26 mouse cellular contexts compared by ENCODE assay signal in the genomic region with DNA sequence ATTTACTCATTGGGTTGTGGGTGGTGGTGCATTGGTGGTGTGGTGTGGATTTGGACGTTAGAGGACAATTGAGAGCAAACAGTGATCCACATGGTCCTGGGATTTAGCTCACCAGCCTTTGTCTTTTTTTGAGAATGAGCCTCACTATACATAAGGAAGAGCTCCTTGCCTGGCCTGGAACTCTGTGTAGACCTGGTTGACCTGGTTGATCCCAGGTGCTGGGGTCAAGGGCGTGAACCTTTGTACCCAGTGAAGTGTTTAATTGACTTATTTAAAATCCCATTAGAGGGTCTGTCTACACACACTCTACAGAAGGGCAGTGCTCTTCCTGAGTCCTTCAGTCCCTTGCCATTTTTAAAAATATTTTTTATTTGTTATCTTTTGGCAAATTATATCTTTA.
"Had no signal": no experiment of that assay in that cellular context is flagged by ENCODE, and none has a peak within 500 bp of the region (broad histone marks: within the 10 kb centered on the region; RNA-seq: fewer than 3 reads in every experiment).

No protein-coding gene starts in this region.

- H3K9me3 ChIP-seq: heart, embryonic 10.5 days; heart, embryonic 12.5 days; hindbrain, embryonic 10.5 days; hindbrain, embryonic 12.5 days; kidney, embryonic 15.5 days; limb, embryonic 10.5 days; liver, embryonic 13.5 days had no signal

- DNase-seq: gastrocnemius, postnatal 14 days; gastrocnemius, postnatal 36 days; heart, adult 11 months; heart, adult 2 months; heart, postnatal 10 days; heart, postnatal 4 days; kidney, adult 11 months; kidney, adult 2 months; kidney, adult 9 months; kidney, postnatal 14 days; kidney, postnatal 4 days; liver; liver, embryonic 13.5 days had no signal

- H3K36me3 ChIP-seq: hindbrain, embryonic 10.5 days; hindbrain, embryonic 12.5 days; kidney, embryonic 15.5 days; limb, embryonic 10.5 days had no signal

- H3K9ac ChIP-seq: heart, embryonic 12.5 days; hindbrain, embryonic 12.5 days; hindbrain, embryonic 14.5 days; kidney, embryonic 15.5 days; limb, embryonic 12.5 days; liver, embryonic 13.5 days had no signal

- H3K4me3 ChIP-seq: heart, adult 2 months; heart, embryonic 10.5 days; heart, embryonic 12.5 days; hindbrain, embryonic 10.5 days; hindbrain, embryonic 12.5 days; kidney, embryonic 15.5 days; layer of hippocampus, adult 2 months; left cerebral cortex, adult 2 months; limb, embryonic 10.5 days; limb, embryonic 12.5 days; liver, embryonic 13.5 days had no signal

- H3K27ac ChIP-seq: heart, adult 2 months; heart, embryonic 10.5 days; hindbrain, embryonic 10.5 days; hindbrain, embryonic 12.5 days; hindbrain, embryonic 14.5 days; kidney, embryonic 15.5 days; kidney, postnatal 0 days; layer of hippocampus, adult 2 months; left cerebral cortex, adult 2 months; limb, embryonic 10.5 days; limb, embryonic 12.5 days; liver, embryonic 13.5 days had no signal

- H3K4me1 ChIP-seq: heart, embryonic 12.5 days; kidney, embryonic 15.5 days; limb, embryonic 12.5 days had no signal

- ATAC-seq: hindbrain, embryonic 16.5 days; intestine, embryonic 16.5 days had no signal

- H3K27me3 ChIP-seq: heart, embryonic 12.5 days; hindbrain, embryonic 12.5 days; kidney, embryonic 15.5 days; limb, embryonic 12.5 days; liver, embryonic 13.5 days had no signal
